Mouse (Mus musculus) ES-E14 (cell line): Measurements from ENCODE around the gene D8Ertd738e. TPM values are rescaled to one million over a fixed set of nuclear protein-coding genes. Genes with fewer than 3 reads are reported as not detected.

Source experiments
- DNase-seq: peaks from one replicate; pipeline ENCODE4 v3.0.0-alpha.2; 2013; ENCODE audit warnings: low read depth, low spot score
- H3K27ac ChIP-seq: 2 replicates; pipeline ENCODE4 v1.5.1; 2012; ENCODE audit warnings: low read depth, mild to moderate bottlenecking, low read length, moderate library complexity, mixed read lengths; ENCODE audit not compliant: poor library complexity, insufficient read depth, severe bottlenecking
- H3K36me3 ChIP-seq: 2 replicates; pipeline ENCODE4 v1.6.1; 2012; ENCODE audit warnings: mild to moderate bottlenecking, low read length, moderate library complexity, mixed read lengths; ENCODE audit not compliant: control insufficient read depth, poor library complexity, insufficient read depth, severe bottlenecking
- H3K4me1 ChIP-seq, 2 experiments: fragments of 150-350 bp in 1 of 2; sonication (generic) in 1 of 2; 2 replicates each; pipeline ENCODE4 v1.6.1; 2012; ENCODE audit warnings: low read length in 2 of 2, mild to moderate bottlenecking in 1 of 2, mixed read lengths in 1 of 2; ENCODE audit not compliant: control insufficient read depth in 2 of 2, insufficient read depth in 2 of 2, poor library complexity in 1 of 2
- H3K4me3 ChIP-seq, 2 experiments: fragments of 150-350 bp in 1 of 2; sonication (generic) in 1 of 2; 2 replicates each; pipeline ENCODE4 v1.5.1; 2012; ENCODE audit warnings: low read length in 2 of 2, low read depth in 1 of 2, mild to moderate bottlenecking in 1 of 2, mixed read lengths in 1 of 2; ENCODE audit not compliant: insufficient read depth in 1 of 2, poor library complexity in 1 of 2, severe bottlenecking in 1 of 2
- H3K9ac ChIP-seq: 2 replicates; pipeline ENCODE4 v1.6.1; 2012; ENCODE audit warnings: low read depth, mild to moderate bottlenecking, low read length, mixed read lengths; ENCODE audit not compliant: poor library complexity, insufficient read depth, severe bottlenecking
- H3K9me3 ChIP-seq: fragments of 150-350 bp; sonication (generic); 2 replicates; pipeline ENCODE4 v1.6.1; 2012; ENCODE audit warnings: low read depth, mild to moderate bottlenecking, low read length; ENCODE audit not compliant: control insufficient read depth, insufficient read depth
- CHD2 ChIP-seq: IDR thresholded peaks from 2 replicates; pipeline ENCODE4 v1.6.1; 2014; ENCODE audit warnings: mild to moderate bottlenecking, low read depth, low read length, inconsistent platforms
- HCFC1 ChIP-seq: IDR thresholded peaks from 2 replicates; pipeline ENCODE4 v1.6.1; 2012; ENCODE audit warnings: low read length, inconsistent platforms, borderline replicate concordance; ENCODE audit not compliant: insufficient read depth
- MAFK ChIP-seq: IDR thresholded peaks from 2 replicates; pipeline ENCODE4 v1.6.1; 2014; ENCODE audit warnings: mild to moderate bottlenecking, low read depth, low read length, inconsistent platforms; ENCODE audit not compliant: insufficient read depth
- ZC3H11A ChIP-seq: IDR thresholded peaks from 2 replicates; pipeline ENCODE4 v1.6.1; 2012; ENCODE audit warnings: low read depth, mild to moderate bottlenecking, inconsistent platforms, low read length, borderline replicate concordance
- ZNF384 ChIP-seq: IDR thresholded peaks from 2 replicates; pipeline ENCODE4 v1.6.1; 2012; ENCODE audit warnings: low read depth, low read length, inconsistent platforms
- in situ Hi-C, 2 experiments: fragments of 600-800 bp; cut with MboI; formaldehyde crosslinking; loops; one replicate each; pipeline ENCODE4 v1.15.1; 2025; ENCODE audit warnings: low sequenced_read_pairs in 2 of 2, inconsistent platforms in 1 of 2; ENCODE audit not compliant: unreplicated experiment in 2 of 2
- total RNA-seq: library from RNA; depleted of rRNA; stranded (reverse); fragments of 300-350 nt; gene quantifications from 2 replicates; pipeline ENCODE4 v1.2.3, GENCODE M21; 2012

D8Ertd738e gene
- total RNA-seq, 1 experiment: 181 TPM

DNA sequence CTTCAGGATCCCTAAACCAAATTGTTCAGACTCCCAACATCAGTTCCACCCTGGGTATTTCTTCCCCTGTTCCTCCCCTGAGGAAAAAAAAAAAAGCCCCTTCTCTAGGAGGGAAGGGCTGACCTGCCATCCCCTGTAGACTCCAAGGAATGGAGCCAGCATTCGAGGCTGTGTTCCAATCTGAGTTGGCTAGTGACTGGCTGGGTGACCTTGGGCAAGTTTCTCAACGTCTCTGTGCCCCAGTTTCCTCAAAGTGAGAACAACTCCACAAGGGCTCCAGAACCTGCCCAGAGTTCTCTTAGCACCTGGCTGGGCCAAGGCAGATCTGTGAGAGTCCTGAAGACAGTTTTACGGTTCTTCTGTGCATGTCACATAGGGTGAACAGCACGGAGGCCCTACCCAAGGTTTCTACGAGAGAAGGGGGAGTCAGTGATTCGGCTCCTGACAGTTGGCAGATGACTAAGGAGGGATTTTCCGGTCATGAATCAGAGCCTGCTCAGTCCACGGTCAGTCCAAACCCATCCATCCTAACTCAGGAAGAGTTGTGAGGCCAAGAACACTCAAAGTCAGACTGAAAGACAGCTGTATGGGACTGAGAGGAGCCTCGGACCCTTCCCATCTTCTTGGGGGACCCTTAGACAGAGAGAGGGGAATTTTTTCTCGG lies 13.6 kb downstream of the D8Ertd738e start:
- in situ Hi-C loops: no loop called here
- no peak for DNase-seq
- Histone ChIP-seq H3K9ac (peak overlapping the region; percentile 90), H3K4me3 (peak overlapping the region; percentile 87 to 88), H3K27ac (no peak overlapping the region), H3K36me3 (peaks cover 2% of the 10 kb centered on the region; the same call in 1 of the 2 replicates), H3K9me3 (no peaks in the 10 kb centered on the region), H3K4me1 (peaks cover 6 to 10% of the 10 kb centered on the region in 2 experiments)
- TF ChIP-seq CHD2 (no peak), ZNF384 (no peak), MAFK (no peak), ZC3H11A (no peak), HCFC1 (no peak)

DNA sequence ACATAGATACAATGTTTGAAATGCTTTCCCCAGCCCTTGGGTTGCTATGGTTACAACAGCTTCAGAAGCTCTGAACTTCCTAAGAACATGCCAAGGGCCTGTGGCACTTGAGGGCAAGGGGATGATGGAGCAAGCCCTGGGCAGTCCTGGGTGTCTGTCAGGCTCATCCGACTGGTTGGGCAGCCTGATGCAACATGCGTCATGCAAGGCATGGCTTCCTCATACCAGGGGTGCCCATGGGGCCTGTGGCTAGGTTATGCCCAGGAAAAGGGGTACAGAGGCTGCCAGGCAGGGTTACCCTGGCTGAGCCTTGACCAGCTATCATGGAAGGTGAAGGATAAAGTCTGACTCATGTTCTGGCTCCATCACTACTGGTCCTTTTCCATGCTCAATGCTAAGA lies 16.5 kb downstream of the D8Ertd738e start:
- no peak for DNase-seq
- peaks cover 1 to 4% of the 10 kb centered on the region in 2 experiments; a peak in 3 of 4 replicates for H3K4me1 ChIP-seq
- peak overlapping the region; percentile 6; the same call in 1 of the 2 replicates for H3K27ac ChIP-seq
- in situ Hi-C loops: no loop called here
- H3K4me3 ChIP-seq: no peak overlapping the region
- H3K9ac ChIP-seq: no peak overlapping the region
- TF ChIP-seq HCFC1 (no peak), ZC3H11A (no peak), CHD2 (no peak), ZNF384 (no peak), MAFK (no peak)
- H3K9me3 ChIP-seq: no peaks in the 10 kb centered on the region
- H3K36me3 ChIP-seq: peaks cover 16% of the 10 kb centered on the region; the same call in 1 of the 2 replicates

DNA sequence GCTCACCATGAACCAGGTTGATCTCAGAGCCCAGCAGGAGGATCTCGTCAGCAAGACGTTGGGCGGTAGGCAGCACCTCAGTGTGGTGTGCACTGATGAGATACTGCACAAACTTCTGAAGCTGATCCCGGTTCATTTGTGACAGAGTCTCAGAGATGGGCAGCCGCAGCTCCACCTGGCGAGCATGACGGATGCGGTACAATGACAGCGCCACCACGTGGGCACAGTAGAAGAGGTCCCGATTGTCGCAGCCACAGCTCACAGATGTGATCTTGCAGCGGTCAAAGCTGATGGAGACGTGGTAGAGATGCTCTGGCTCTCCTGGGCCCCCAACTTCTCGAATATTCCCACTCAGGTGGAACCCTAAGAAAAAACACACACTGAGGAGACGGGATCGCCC lies 18.8 kb downstream of the D8Ertd738e start:
- peaks cover 17% of the 10 kb centered on the region; the same call in 1 of the 2 replicates for H3K36me3 ChIP-seq
- DNase-seq: peak; percentile 36
- H3K4me3 ChIP-seq: no peak overlapping the region
- no peak overlapping the region for H3K9ac ChIP-seq
- in situ Hi-C loops: no loop called here
- no peaks in the 10 kb centered on the region for H3K4me1 ChIP-seq
- TF ChIP-seq MAFK: no peak
- H3K27ac ChIP-seq: no peak overlapping the region
- no peaks in the 10 kb centered on the region for H3K9me3 ChIP-seq

DNA sequence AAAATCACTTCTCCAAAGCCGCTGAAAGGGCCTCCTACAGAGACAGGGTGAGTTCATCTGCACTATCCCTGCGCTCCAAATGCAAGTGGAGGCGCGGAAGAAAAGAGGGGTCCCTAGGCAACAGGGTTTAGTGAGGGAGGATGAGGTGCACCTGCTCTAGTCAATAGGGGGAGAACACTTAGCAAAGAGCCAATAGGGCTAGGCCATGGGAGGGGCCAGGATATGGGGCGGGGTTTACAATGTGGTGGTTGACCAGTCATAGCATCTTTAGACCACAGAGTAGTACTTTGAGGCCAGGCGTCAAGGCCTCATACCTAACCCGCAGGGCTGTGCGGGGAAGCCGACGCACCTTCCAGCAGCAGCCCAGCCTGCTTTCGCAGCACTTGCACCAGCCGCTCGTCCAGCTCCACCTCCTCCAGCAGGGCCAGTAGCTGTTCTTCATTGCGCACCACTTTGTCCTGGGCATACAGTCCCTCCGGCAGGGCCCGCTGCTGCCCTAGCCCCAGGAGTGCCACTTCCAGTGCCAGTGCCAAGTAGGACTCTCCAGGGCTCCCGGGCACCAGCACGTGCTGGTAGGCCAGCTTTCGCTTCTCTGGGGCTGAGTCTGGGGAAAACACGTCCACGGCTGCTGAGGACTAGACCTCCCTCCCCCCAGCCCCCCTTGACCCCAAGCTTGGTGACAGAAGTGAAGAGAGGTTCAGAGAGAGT lies 26.0 kb downstream of the D8Ertd738e start:
- Histone ChIP-seq H3K9ac (0 out of 2 replicates have a peak overlapping the region, but pooled peaks have one; percentile 24), H3K4me3 (peak overlapping the region; percentile 42 to 48), H3K4me1 (peaks cover 2 to 6% of the 10 kb centered on the region in 2 experiments; a peak in 1 of 4 replicates), H3K9me3 (no peaks in the 10 kb centered on the region), H3K27ac (no peak overlapping the region), H3K36me3 (peaks cover 21% of the 10 kb centered on the region)
- in situ Hi-C loops: no loop called here
- DNase-seq: peak; percentile 62
- TF ChIP-seq CHD2: no peak
- no peak for TF ChIP-seq ZNF384
- no peak for TF ChIP-seq HCFC1
- no peak for TF ChIP-seq MAFK
- TF ChIP-seq ZC3H11A: no peak
